Mouse (Mus musculus) CD4-positive, CD25-positive, alpha-beta regulatory T cell, adult 9 weeks (primary cell): ENCODE measurements around the gene Zmiz1. TPM values are rescaled to one million over a fixed set of nuclear protein-coding genes. Genes with fewer than 3 reads are reported as not detected.

Experiments used
- polyA plus RNA-seq: library from polyadenylated mRNA; unstranded; fragments of 100-300 nt; shearing (Covaris generic); gene quantifications from one replicate; pipeline ENCODE4 v1.2.1, GENCODE M21; 2017

Zmiz1 gene
- polyA plus RNA-seq, result 16.4 TPM

DNA sequence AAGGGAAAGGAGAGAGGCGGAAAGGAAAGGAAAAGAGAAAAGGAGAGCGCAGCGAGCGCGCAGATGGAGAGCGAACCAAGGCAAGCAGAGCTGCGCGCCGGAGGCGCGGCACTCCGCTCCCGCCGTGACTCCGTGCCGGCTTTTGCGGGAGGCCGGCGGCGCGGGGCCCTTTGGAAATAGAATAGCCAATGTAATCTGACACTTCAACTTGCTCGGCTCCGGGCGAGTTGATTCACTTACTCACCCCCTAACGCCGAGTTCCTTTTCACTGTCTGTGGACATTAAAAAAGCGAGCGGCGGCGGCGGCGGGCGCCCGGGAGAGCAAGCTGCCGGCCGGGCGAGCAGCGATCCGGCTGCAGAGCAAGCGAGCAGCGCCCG is at the start of gene Zmiz1:
Gene Zmiz1, plus strand, starts transcription at position 170 of the 378 bp plus-strand sequence.

DNA sequence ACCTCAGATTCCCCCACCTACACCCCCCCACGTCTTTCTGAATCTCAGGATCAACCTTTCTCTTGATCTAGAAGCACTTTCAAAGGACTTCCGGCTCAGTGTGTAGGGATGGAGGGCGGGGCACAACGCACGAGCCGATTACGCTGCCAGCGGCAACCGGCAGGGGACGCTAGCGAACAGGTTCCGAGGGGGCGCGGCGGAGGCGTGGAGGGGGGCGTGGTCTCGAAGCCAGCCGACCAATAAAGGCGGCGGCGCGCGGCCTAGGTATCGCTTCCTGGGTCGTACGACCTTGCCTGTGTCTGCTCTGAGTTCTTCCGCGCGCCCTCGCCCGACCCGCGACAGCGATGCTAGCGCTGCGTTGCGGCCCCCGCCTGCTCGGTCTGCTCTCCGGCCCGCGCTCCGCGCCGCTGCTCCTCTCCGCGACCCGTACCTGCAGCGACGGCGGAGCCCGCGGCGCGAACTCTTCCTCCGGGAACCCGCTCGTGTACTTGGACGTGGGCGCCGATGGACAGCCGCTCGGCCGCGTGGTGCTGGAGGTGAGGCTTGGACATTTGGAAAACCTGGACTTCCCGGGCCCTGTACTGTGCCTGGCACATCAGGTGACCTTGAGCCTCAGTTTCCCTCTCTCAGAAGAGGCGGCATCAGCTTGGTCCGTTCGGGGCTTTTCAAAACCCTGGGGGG is 235.0 kb downstream of the Zmiz1 start, which contains the start of gene Ppif:
Gene Ppif, plus strand, starts transcription at position 267 of the 681 bp plus-strand sequence.

Other genes starting within 250 kb of the Zmiz1 start
- 13.1 TPM for gene Ppif, start 235.0 kb downstream of the Zmiz1 start, polyA plus RNA-seq